Mouse (Mus musculus): Measurements from ENCODE around the gene Spata5.

DNA sequence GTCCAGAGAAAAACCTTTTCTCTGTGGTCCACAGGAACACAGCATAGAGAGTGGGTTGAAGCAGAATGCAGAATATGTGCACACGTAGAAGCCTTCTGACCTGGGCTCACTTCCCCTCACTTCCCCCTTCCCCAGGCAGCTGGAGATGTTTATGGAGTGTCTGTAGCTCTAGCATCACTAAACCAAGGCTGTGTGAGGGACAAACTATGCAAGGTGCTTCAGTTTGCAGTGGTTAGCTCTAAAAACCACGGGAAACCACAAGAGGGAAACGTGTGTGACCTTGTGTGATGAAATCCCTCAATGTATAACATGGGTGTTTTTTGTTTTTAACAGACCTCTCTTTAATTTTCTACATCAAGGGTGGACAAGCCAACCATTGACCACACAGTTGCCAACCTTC is 183.8 kb downstream of the Spata5 start:
- TF ChIP-seq POLR2A (IDR thresholded peaks at IDR 0.05; ENCODE audit: borderline replicate concordance, low read depth, low read length) (no peak), CTCF (IDR thresholded peaks at IDR 0.05; ENCODE audit: low read depth, low read length) (no peak)

Data from bone marrow macrophage, adult 2 months (primary cell).